Comparison of ENCODE assay signal across 22 mouse cellular contexts in genomic region chr7:19742468-19742867, GRCm38 (mm10). TPM values are rescaled to one million over a fixed set of nuclear protein-coding genes. Genes with fewer than 3 reads are reported as not detected.
A peak's percentile ranks its signal among the peaks of the same experiment; 100 is the strongest.
DNase-seq lines count a peak whose midpoint lies in the region; ATAC-seq and TF ChIP-seq lines count a peak whose summit lies in the region.
"Had no signal": no experiment of that assay in that cellular context is flagged by ENCODE, and none has a peak within 500 bp of the region (broad histone marks: within the 10 kb centered on the region; RNA-seq: fewer than 3 reads in every experiment).

No protein-coding gene starts in this region.

- peaks cover 35% of the 10 kb centered on the region for H3K36me3 ChIP-seq in kidney, embryonic 14.5 days (ENCODE audit: control insufficient read depth, insufficient read depth, low read length)
- H3K36me3 ChIP-seq in liver, embryonic 13.5 days, result peaks cover 13% of the 10 kb centered on the region; the same call in 1 of the 2 replicates
- peaks cover 28% of the 10 kb centered on the region for H3K36me3 ChIP-seq in ES-Bruce4 (ENCODE audit: control insufficient read depth, insufficient read depth, low read length, poor library complexity, severe bottlenecking)
- peaks cover 77% of the 10 kb centered on the region for H3K36me3 ChIP-seq in embryonic facial prominence, embryonic 10.5 days (replicated peaks)

- DNase-seq in kidney, adult 11 months, result no peak
- no peak for DNase-seq in liver, embryonic 13.5 days
- DNase-seq in liver (no peak), R1 (ENCODE audit: low read depth, low spot score) (peak; percentile 72)
- DNase-seq in embryonic facial prominence, embryonic 10.5 days (ENCODE audit: low spot score), result no peak
- no peak for DNase-seq in urinary bladder, adult 18-20 months (ENCODE audit: low spot score in 2 of 2)
- DNase-seq: adrenal gland, adult 8-10 months; adrenal gland, postnatal 36 days; cerebellum, adult 2 months; cerebellum, postnatal 10 days; gastrocnemius, postnatal 36 days; heart, adult 11 months had no signal

- peak overlapping the region; percentile 62; the same call in 1 of the 2 replicates for H3K27ac ChIP-seq in kidney, embryonic 14.5 days (ENCODE audit: low read depth, low read length)
- peak overlapping the region; percentile 29 for H3K27ac ChIP-seq in liver, embryonic 13.5 days
- H3K27ac ChIP-seq in ES-Bruce4 (ENCODE audit: insufficient read depth, low read length), result peak overlapping the region; percentile 98
- H3K27ac ChIP-seq in embryonic facial prominence, embryonic 10.5 days (replicated peaks), result no peak overlapping the region
- H3K27ac ChIP-seq: forebrain, embryonic 10.5 days; hindbrain, embryonic 15.5 days had no signal

- TF ChIP-seq EP300 in ES-Bruce4 (IDR thresholded peaks at IDR 0.05; ENCODE audit: insufficient read depth, low read depth, low read length), result peak; percentile 89

- TF ChIP-seq POLR2A in ES-Bruce4 (IDR thresholded peaks at IDR 0.05; ENCODE audit: insufficient read depth, low read length), result no peak

- H3K27me3 ChIP-seq in kidney, embryonic 14.5 days (ENCODE audit: control insufficient read depth, insufficient read depth, low read length), result no peaks in the 10 kb centered on the region
- no peaks in the 10 kb centered on the region for H3K27me3 ChIP-seq in liver, embryonic 13.5 days
- H3K27me3 ChIP-seq in ES-Bruce4 (ENCODE audit: control insufficient read depth, insufficient read depth, low read length, poor library complexity, severe bottlenecking), result no peaks in the 10 kb centered on the region
- H3K27me3 ChIP-seq in embryonic facial prominence, embryonic 10.5 days (replicated peaks; ENCODE audit: low read depth, poor library complexity, severe bottlenecking), result no peaks in the 10 kb centered on the region
- H3K27me3 ChIP-seq: CH12.LX; embryonic facial prominence, embryonic 15.5 days; hindbrain, embryonic 15.5 days; Patski had no signal

- ATAC-seq in kidney, embryonic 14.5 days (ENCODE audit: low FRiP score, low TSS enrichment), result no peak
- no peak for ATAC-seq in liver, embryonic 13.5 days (ENCODE audit: low read depth)
- ATAC-seq: forebrain, embryonic 14.5 days; Patski had no signal

- H3K4me2 ChIP-seq in kidney, embryonic 14.5 days (replicated peaks; ENCODE audit: low read depth, low read length), result no peak overlapping the region
- no peak overlapping the region for H3K4me2 ChIP-seq in liver, embryonic 13.5 days
- H3K4me2 ChIP-seq: heart, embryonic 11.5 days; hindbrain, embryonic 15.5 days had no signal

- WGBS in kidney, embryonic 14.5 days, result 30% methylated on average over 5 of the region's 5 CpGs
- 71% methylated on average over 5 of the region's 5 CpGs for WGBS in liver, embryonic 13.5 days (ENCODE audit: insufficient replicate concordance)
- 39% methylated on average over 5 of the region's 5 CpGs for WGBS in embryonic facial prominence, embryonic 10.5 days

- no peak for TF ChIP-seq CTCF in ES-Bruce4 (IDR thresholded peaks at IDR 0.05; ENCODE audit: low read depth, low read length)

- H3K9me3 ChIP-seq in kidney, embryonic 14.5 days (ENCODE audit: control insufficient read depth, low read length), result 0 out of 2 replicates have a peak, but pooled peaks cover 3% of the 10 kb centered on the region
- no peaks in the 10 kb centered on the region for H3K9me3 ChIP-seq in liver, embryonic 13.5 days (replicated peaks)
- H3K9me3 ChIP-seq in ES-Bruce4 (replicated peaks; ENCODE audit: control insufficient read depth, insufficient read depth, low read length, poor library complexity, severe bottlenecking), result no peaks in the 10 kb centered on the region
- peaks cover 4% of the 10 kb centered on the region for H3K9me3 ChIP-seq in embryonic facial prominence, embryonic 10.5 days
- H3K9me3 ChIP-seq: embryonic facial prominence, embryonic 15.5 days; hindbrain, embryonic 15.5 days had no signal

- H3K9ac ChIP-seq in kidney, embryonic 14.5 days (ENCODE audit: low read depth, low read length), result no peak overlapping the region
- H3K9ac ChIP-seq in liver, embryonic 13.5 days, result no peak overlapping the region
- no peak overlapping the region for H3K9ac ChIP-seq in ES-Bruce4 (ENCODE audit: low read depth, poor library complexity, severe bottlenecking)
- H3K9ac ChIP-seq: embryonic facial prominence, embryonic 15.5 days; hindbrain, embryonic 15.5 days had no signal

- H3K4me3 ChIP-seq in kidney, embryonic 14.5 days (ENCODE audit: low read length), result no peak overlapping the region
- no peak overlapping the region for H3K4me3 ChIP-seq in liver, embryonic 13.5 days (replicated peaks)
- no peak overlapping the region for H3K4me3 ChIP-seq in ES-Bruce4 (ENCODE audit: low read depth, low read length)
- H3K4me3 ChIP-seq in embryonic facial prominence, embryonic 10.5 days, result no peak overlapping the region
- H3K4me3 ChIP-seq: embryonic facial prominence, embryonic 15.5 days; erythroblast, embryonic 14.5 days; forebrain, embryonic 10.5 days; hindbrain, embryonic 15.5 days had no signal

- peaks cover 61% of the 10 kb centered on the region for H3K4me1 ChIP-seq in kidney, embryonic 14.5 days (ENCODE audit: control insufficient read depth, insufficient read depth, low read length)
- peaks cover 70% of the 10 kb centered on the region for H3K4me1 ChIP-seq in liver, embryonic 13.5 days (replicated peaks)
- peaks cover 18% of the 10 kb centered on the region for H3K4me1 ChIP-seq in ES-Bruce4 (ENCODE audit: control insufficient read depth, insufficient read depth, low read length)
- peaks cover 54% of the 10 kb centered on the region for H3K4me1 ChIP-seq in embryonic facial prominence, embryonic 10.5 days

RNA-seq across cellular contexts. Expression of gene Nectin2, which starts 7.8 kb away (rescaled TPM):
- 106 and 139 TPM in 2 replicates for polyA plus RNA-seq in kidney, embryonic 14.5 days (2014; fragmentation: Nextera tagmentation; extraction: Ambion mirVana)
- 17.9 and 18.2 TPM in 2 replicates for polyA plus RNA-seq in liver, embryonic 13.5 days (2015; fragmentation: Nextera tagmentation; extraction: Ambion mirVana)
- polyA plus RNA-seq in ES-Bruce4 (2011; ENCODE audit: insufficient read depth, insufficient read length, low read depth, missing spikeins), result 86.7 and 97.9 TPM in 2 replicates
- polyA plus RNA-seq in embryonic facial prominence, embryonic 10.5 days (2016; fragmentation: Nextera tagmentation; extraction: Ambion mirVana), result 110 TPM in 2 replicates

RNA-seq across cellular contexts. Expression of gene Tomm40, which starts 27.2 kb away (rescaled TPM):
- 159 and 177 TPM in 2 replicates for polyA plus RNA-seq in kidney, embryonic 14.5 days (2014; fragmentation: Nextera tagmentation; extraction: Ambion mirVana)
- 125 and 138 TPM in 2 replicates for polyA plus RNA-seq in liver, embryonic 13.5 days (2015; fragmentation: Nextera tagmentation; extraction: Ambion mirVana)
- 68.2 TPM in 2 replicates for polyA plus RNA-seq in ES-Bruce4 (2011; ENCODE audit: insufficient read depth, insufficient read length, low read depth, missing spikeins)
- 216 and 221 TPM in 2 replicates for polyA plus RNA-seq in embryonic facial prominence, embryonic 10.5 days (2016; fragmentation: Nextera tagmentation; extraction: Ambion mirVana)

RNA-seq across cellular contexts. Expression of gene Bcam, which starts 28.3 kb away (rescaled TPM):
- 177 and 214 TPM in 2 replicates for polyA plus RNA-seq in kidney, embryonic 14.5 days (2014; fragmentation: Nextera tagmentation; extraction: Ambion mirVana)
- polyA plus RNA-seq in liver, embryonic 13.5 days (2015; fragmentation: Nextera tagmentation; extraction: Ambion mirVana), result 7.2 and 7.9 TPM in 2 replicates
- polyA plus RNA-seq in ES-Bruce4 (2011; ENCODE audit: insufficient read depth, insufficient read length, low read depth, missing spikeins), result 138 and 154 TPM in 2 replicates
- polyA plus RNA-seq in embryonic facial prominence, embryonic 10.5 days (2016; fragmentation: Nextera tagmentation; extraction: Ambion mirVana), result 68.3 and 79.4 TPM in 2 replicates
- polyA plus RNA-seq: erythroblast, embryonic 14.5 days had no signal

RNA-seq across cellular contexts. Expression of gene Apoe, which starts 43.5 kb away (rescaled TPM):
- polyA plus RNA-seq in kidney, embryonic 14.5 days (2014; fragmentation: Nextera tagmentation; extraction: Ambion mirVana), result 175 and 184 TPM in 2 replicates
- polyA plus RNA-seq in liver, embryonic 13.5 days (2015; fragmentation: Nextera tagmentation; extraction: Ambion mirVana), result 1,390 and 1,411 TPM in 2 replicates
- polyA plus RNA-seq in ES-Bruce4 (2011; ENCODE audit: insufficient read depth, insufficient read length, low read depth, missing spikeins), result 1,030 and 1,048 TPM in 2 replicates
- 135 and 168 TPM in 2 replicates for polyA plus RNA-seq in embryonic facial prominence, embryonic 10.5 days (2016; fragmentation: Nextera tagmentation; extraction: Ambion mirVana)

RNA-seq across cellular contexts. Expression of gene Apoc1, which starts 50.0 kb away (rescaled TPM):
- 8.4 and 13.1 TPM in 2 replicates for polyA plus RNA-seq in kidney, embryonic 14.5 days (2014; fragmentation: Nextera tagmentation; extraction: Ambion mirVana)
- 247 and 261 TPM in 2 replicates for polyA plus RNA-seq in liver, embryonic 13.5 days (2015; fragmentation: Nextera tagmentation; extraction: Ambion mirVana)
- polyA plus RNA-seq in ES-Bruce4 (2011; ENCODE audit: insufficient read depth, insufficient read length, low read depth, missing spikeins), result 93.2 and 95.8 TPM in 2 replicates
- 3.6 and 4.7 TPM in 2 replicates for polyA plus RNA-seq in embryonic facial prominence, embryonic 10.5 days (2016; fragmentation: Nextera tagmentation; extraction: Ambion mirVana)
